Mouse (Mus musculus): Measurements from ENCODE around the gene Myo1h.

Myo1h gene

DNA sequence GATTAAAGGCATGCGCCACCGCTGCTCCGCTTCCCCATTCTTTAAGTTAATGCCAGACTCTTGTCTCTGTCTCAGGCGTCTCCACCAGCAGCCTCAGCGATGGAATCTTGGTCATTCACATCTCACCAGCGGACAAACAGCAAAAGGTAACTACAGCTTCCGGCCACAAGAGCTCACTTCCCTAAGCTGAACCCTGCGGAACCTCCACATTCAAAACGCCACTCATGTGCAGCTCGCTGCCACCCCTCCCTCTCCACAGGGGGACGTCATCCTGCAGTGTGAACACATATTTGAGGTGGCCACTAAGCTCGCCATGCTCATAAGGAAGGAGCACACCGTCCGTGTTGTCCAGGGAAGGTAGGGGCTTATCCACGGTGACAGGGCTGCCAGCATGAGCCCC is 72.0 kb downstream of the Myo1h start:
- no peak for DNase-seq

DNA sequence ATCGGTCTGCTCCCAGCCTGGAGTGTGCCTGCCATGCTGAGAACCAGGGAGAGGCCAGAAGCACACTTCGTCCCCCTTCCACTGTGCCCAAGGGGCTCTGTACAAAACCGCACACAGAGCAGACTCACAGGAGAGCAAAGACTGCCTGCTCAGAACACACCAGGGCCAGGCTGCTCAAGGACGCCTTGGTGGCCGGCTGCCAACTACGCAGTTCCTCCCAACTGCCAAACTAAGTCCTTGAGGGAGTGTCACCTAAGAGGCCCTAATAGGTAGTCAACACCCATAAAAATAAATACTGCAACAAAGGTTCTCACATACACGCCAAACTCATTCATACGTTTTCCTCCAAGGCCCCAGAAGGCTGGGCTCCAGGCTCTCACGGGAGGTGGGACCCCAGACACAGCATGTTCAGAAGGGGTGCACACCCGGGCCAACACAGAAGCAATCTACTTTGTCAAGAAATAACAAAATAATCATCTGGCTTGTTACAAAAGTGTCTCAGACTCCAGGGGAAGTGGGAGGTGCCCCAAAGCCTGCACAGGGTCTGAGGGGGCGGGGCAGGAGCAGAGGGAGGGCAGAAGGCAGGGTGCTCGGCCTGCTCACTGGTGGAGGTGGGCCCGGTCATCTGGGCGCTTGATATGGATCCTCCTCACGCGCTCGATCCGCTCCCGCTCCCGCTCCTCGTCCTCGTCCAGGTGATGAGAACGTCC is 76.2 kb downstream of the Myo1h start:
- DNase-seq: peak in 1 of 2 experiments; percentile 72

DNA sequence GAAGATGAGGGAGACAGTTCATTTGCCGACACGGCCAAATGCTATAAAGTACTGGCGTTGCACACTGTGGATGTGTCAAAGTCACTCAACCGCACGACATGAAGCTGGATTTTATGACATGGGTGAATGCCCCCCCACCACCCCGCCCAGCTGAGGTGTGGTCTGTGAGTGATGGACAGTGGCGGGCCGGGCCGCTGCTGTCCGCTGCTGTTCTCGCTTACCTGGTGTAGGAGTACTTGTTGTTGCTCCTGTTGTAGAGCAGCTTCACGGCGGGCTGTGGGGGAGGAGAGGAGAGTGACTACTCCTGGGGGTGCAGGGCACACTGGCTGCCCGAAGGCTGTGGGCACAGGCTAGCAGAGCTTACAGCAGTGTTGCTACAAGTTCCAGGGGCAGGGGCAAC is 79.2 kb downstream of the Myo1h start:
- DNase-seq: no peak

DNA sequence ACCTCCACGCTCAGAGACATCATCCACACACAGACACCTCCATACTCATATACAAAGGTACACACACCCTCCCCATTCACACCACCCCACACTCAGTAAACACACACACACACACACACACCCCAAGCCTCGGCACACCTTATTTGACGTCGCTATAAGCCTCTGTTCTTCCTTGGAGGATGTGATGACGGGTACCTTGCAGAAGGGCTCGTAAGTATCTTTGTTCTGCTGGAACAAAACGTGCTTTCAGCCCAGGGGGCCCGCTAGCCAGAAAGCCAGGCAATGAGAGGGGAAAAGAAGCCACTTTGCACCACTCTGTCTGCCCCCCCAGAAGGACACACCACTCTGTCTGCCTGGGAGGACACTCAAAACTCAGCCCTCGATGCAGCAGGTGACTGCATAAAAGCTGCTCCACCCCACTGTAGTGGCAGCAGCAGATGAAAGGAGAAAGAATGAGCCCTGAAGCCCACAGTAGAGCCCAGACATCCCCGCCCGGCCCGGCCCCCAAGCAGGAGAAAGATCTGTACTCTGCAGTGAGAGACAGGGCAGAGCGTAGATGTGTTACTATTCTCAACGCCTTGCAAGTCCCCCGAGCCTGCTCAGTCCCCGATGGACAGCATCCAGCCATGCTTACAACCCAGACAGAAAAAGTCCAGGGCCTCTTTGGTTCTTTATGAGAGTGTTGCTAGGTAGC is 80.0 kb downstream of the Myo1h start:
- DNase-seq: no peak

GRCm38 (mm10) chr5:114369921-114370320 is 81.0 kb downstream of the Myo1h start:
- no peak for DNase-seq

GRCm38 (mm10) chr5:114370371-114370776 is 81.4 kb downstream of the Myo1h start:
- peak; percentile 79 to 86 for DNase-seq

DNA sequence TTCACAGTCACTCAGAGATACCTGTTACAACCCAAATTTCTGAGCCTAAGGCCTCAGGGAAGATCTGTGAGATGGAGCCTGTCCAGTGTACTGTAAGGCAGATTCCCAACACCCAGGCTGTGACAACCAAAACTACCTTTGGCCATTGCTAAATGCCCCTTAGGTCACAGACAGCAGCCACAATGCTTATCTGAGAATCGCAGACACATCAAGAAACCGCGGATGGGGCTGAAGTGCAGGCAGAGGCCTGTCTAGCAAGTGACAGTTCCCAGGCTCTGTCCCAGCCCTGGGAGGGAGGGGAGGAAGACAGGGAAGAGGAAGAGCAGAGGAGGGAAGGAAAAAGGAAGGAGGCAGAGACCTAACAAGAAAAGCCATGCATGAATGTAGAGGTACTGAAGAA is 82.4 kb downstream of the Myo1h start:
- no peak for DNase-seq

- DNase-seq: no peak
Measured at GRCm38 (mm10) chr5:114371731-114372473, 82.9 kb downstream of the Myo1h start.

- DNase-seq: no peak
Measured at GRCm38 (mm10) chr5:114372565-114372964, 83.6 kb downstream of the Myo1h start.

- peak; percentile 55 to 71 for DNase-seq
Measured at GRCm38 (mm10) chr5:114373174-114373573, 84.2 kb downstream of the Myo1h start.

GRCm38 (mm10) chr5:114373581-114373980 is 84.6 kb downstream of the Myo1h start:
- DNase-seq: no peak

- peak; percentile 46 to 57 for DNase-seq
Measured at GRCm38 (mm10) chr5:114374409-114375213, 85.6 kb downstream of the Myo1h start.

DNA sequence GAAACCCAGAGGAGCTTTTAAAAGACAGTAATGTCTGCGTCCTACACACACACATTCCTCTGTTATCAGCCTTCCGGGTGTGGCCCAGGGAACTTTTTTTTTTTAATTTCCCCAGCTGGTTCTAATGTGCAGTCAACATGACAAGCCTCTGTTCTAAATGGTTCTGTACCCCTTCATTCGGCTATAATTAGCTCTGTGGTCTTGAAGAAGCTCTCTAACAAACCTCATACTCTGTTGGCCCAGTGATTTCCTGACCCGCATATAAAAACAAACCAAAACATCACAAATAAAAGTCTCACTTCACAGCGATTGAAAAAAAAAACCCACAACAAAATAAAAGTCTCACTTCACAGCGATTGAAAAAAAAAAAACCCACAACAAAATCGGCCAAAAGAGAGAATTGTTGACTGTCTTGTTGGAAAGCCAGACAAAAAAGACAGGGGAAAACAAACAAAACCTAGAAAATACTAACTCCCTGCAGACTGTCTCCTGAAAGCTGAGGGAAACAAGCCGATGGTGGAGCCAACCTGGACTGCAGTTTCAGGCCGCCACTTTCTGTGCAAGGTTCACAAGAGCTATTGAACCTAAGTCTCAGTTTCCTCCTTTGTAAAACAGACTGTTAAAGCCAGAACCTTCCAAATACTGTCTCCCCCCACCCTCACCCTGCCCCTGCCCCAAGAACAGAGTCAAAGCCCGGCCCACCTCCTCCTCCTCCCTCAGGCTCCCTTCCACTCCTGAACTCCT is 89.4 kb downstream of the Myo1h start:
- peak in 1 of 2 experiments; percentile 39 for DNase-seq

- no peak for DNase-seq
Measured at GRCm38 (mm10) chr5:114378936-114379335, 90.0 kb downstream of the Myo1h start.

DNA sequence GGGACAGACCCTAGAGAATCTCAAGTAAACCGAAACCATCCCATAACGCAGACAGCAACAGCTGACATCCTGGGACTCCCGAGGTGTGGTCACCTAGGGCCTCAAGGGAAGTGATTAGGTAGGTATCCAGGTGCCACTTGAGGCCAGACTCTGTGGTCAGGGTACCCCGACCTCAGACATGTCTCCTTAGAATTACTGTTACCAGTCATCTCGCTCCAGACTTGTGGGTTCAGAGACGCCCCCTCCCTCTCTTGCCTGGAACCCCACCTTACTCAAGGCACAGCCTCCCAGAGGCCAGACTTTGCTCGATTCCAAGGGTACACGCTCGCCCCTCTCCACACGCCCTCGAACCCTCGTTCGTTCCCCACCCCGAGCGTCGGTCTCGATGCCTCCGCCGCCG is 90.8 kb downstream of the Myo1h start:
- DNase-seq: no peak

- DNase-seq: peak; percentile 85 to 90
Measured at GRCm38 (mm10) chr5:114380209-114381012, 91.4 kb downstream of the Myo1h start, which contains the start of the genes Kctd10 and Ube3b. Gene Kctd10 (minus strand): TSS chr5:114380508. Gene Ube3b (plus strand): TSS chr5:114380607.

- DNase-seq: peak in 1 of 2 experiments; percentile 53
Measured at GRCm38 (mm10) chr5:114381013-114381351, 92.0 kb downstream of the Myo1h start.

- DNase-seq: peak in 1 of 2 experiments; percentile 78
Measured at GRCm38 (mm10) chr5:114383184-114383904, 94.4 kb downstream of the Myo1h start.

DNA sequence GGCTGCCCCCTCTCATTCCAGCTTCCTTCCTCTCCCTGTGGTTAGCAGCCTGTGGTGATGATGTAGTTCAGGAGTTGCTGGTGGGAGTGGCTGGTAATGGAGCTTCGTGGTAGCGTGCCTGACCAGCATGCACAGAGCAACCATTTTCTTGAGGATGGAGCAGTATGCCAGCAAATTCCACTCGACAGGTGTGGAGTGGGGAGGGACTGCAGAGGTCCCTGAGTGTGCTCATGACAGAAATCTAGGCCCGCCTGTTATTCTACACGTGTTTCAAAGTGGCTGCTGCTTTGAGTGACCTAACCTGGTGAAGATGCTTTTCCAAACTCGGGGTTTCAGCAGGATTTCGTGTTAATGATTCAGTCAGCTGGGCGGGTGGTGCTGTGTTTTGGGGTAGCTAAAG is 95.5 kb downstream of the Myo1h start:
- no peak for DNase-seq

DNA sequence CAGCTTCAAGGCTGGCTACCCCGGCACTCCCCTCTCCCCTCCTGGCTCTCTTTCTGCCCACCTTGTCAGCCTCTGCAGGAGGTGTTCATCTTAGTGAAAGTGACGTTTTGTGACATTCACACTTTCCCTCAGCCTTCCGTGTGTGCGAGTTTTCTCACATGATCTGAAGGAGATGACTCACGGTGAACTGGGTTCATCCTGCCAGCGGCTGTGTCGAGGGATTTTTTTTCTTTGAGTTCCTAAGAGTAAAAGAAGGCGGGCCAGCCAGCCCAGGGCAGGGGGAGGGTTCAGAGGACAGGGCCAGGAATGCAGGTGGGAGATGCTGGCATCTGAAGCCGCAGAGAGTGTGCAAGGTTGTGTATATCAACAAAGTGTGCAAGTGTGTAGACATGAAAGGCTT is 104.2 kb downstream of the Myo1h start:
- no peak for DNase-seq

All from kidney, postnatal 36 days (tissue).